Mouse (Mus musculus) layer of hippocampus, postnatal 10 days (tissue): ENCODE measurements at regions not wholly inside any gene's neighbourhood (a gene's known extent, or its start where the extent isn't known, plus 50 kb on each side); places are given as distances from the start of the nearest gene placed in this dataset.

Experiments
- DNase-seq, 2 experiments: peaks; one replicate each; pipeline ENCODE4 v3.0.0; 2021; ENCODE audit warnings: low spot score in 2 of 2

- no peak for DNase-seq
Observed at GRCm38 (mm10) chr13:41694749-41695419, 89.2 kb downstream of the Tmem170b start.

GRCm38 (mm10) chr13:41696767-41697445, 91.2 kb downstream of the Tmem170b start:
- no peak for DNase-seq

- no peak for DNase-seq
Observed at GRCm38 (mm10) chr13:41701345-41701744, 95.6 kb downstream of the Tmem170b start.

GRCm38 (mm10) chr13:41701829-41702231, 96.1 kb downstream of the Tmem170b start:
- no peak for DNase-seq

GRCm38 (mm10) chr13:41703196-41703595, 97.5 kb downstream of the Tmem170b start:
- no peak for DNase-seq

- no peak for DNase-seq
Observed at GRCm38 (mm10) chr13:41703618-41704017, 97.9 kb downstream of the Tmem170b start.

GRCm38 (mm10) chr13:41704806-41705205, 99.1 kb downstream of the Tmem170b start:
- no peak for DNase-seq

- no peak for DNase-seq
Observed at GRCm38 (mm10) chr13:41705636-41706035, 99.9 kb downstream of the Tmem170b start.

GRCm38 (mm10) chr13:41707811-41708210, 102.1 kb downstream of the Tmem170b start:
- DNase-seq: no peak

- no peak for DNase-seq
Observed at GRCm38 (mm10) chr13:41709071-41709470, 103.4 kb downstream of the Tmem170b start.

GRCm38 (mm10) chr13:41709475-41710227, 103.9 kb downstream of the Tmem170b start:
- DNase-seq: peak; percentile 93 to 95

GRCm38 (mm10) chr13:41712616-41713015, 106.9 kb downstream of the Tmem170b start:
- no peak for DNase-seq
